Mouse (Mus musculus): ENCODE results near the gene Cyb5d1.

Cyb5d1 gene

DNA sequence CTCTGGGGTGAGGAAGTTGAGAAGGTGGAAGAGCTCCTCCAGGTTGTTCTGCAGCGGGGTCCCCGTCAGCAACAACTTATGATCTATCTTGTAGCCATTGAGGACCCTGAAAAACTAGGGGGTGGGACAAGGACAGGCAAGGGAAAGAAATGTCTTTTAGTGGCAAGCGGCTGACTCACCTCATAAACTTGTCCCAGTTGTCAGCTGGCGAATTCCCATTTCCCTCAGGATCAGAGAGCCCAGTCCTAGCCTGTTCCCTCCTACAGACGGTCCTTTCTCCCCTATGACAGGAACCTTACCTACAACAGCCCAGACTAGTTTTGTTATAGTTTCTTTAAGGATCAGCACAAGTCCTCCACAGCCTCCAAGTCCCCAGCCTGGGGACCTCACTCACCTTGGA, 38.9 kb downstream of the Cyb5d1 start:
- no peak for DNase-seq

DNA sequence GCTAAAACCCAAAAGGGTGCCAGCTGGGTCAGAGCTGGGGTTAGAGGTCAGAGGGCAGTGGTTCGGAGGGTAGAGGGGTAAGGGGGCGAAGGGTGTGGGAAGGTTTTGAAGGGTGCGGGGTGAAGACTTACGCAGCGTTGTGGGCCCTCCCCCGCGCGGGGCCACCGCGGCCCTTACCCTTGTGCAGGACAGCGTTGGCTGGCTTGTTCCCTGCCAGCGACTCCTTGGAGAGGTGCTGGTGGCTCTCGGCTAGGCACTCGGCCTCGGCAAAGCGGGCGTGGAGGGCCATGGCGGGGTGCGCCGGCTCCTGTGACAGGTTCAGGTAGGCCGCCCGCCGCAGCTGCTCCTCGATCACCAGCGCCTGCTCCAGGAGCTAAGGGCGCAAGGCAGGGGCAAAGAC, 49.0 kb downstream of the Cyb5d1 start:
- DNase-seq, result no peak

All from right cerebral cortex, adult 18-20 months (tissue).